Mouse (Mus musculus): ENCODE results near the gene Olfr1131.
"Not testable (repeated sequence)": the region's sequence is repeated elsewhere in the genome, so short reads cannot be mapped to it uniquely, and the experiment has no call there.

Olfr1131 gene

GRCm38 (mm10) chr2:87626804-87627203 lies at the start of gene Olfr1131:
TSS of gene Olfr1131 (plus strand) at chr2:87627104.
- DNase-seq (ENCODE audit: low read depth in 1 of 2, low spot score in 2 of 2): no peak

GRCm38 (mm10) chr2:87605912-87606311 lies 21.0 kb upstream of the Olfr1131 start, which contains the start of gene Olfr1130:
TSS of gene Olfr1130 (plus strand) at chr2:87606212.
- not testable (repeated sequence) for DNase-seq (ENCODE audit: low read depth in 1 of 2, low spot score in 2 of 2)

GRCm38 (mm10) chr2:87637435-87637834 lies 10.5 kb downstream of the Olfr1131 start, which contains the start of gene Olfr1132:
TSS of gene Olfr1132 (minus strand) at chr2:87637535.
- DNase-seq (ENCODE audit: low read depth in 1 of 2, low spot score in 2 of 2): no peak

GRCm38 (mm10) chr2:87642441-87642840 lies 15.5 kb downstream of the Olfr1131 start:
- no peak for DNase-seq (ENCODE audit: low read depth in 1 of 2, low spot score in 2 of 2)

GRCm38 (mm10) chr2:87647274-87647673 lies 20.4 kb downstream of the Olfr1131 start, which contains the start of gene Olfr1133:
TSS of gene Olfr1133 (minus strand) at chr2:87647374.
- no peak for DNase-seq (ENCODE audit: low read depth in 1 of 2, low spot score in 2 of 2)

- no peak for DNase-seq (ENCODE audit: low read depth in 1 of 2, low spot score in 2 of 2)
Measured at GRCm38 (mm10) chr2:87658360-87658759, 31.5 kb downstream of the Olfr1131 start, which contains the start of gene Olfr1134. TSS of gene Olfr1134 (minus strand) at chr2:87658460.

- no peak for DNase-seq (ENCODE audit: low read depth in 1 of 2, low spot score in 2 of 2)
Measured at GRCm38 (mm10) chr2:87673564-87673963, 46.7 kb downstream of the Olfr1131 start, which contains the start of gene Olfr1135. TSS of gene Olfr1135 (minus strand) at chr2:87673664.

Measured in monocyte, adult 2 months (primary cell).